Mouse (Mus musculus) MEL (cell line): ENCODE data around the gene Gpr173. TPM values are rescaled to one million over a fixed set of nuclear protein-coding genes. Genes with fewer than 3 reads are reported as not detected.

Experiments
- DNase-seq: peaks from one replicate; pipeline ENCODE4 v3.0.0; 2011; ENCODE audit warnings: low read depth, low spot score
- H3K27ac ChIP-seq: 2 replicates; pipeline ENCODE4 v1.5.1; 2012; ENCODE audit warnings: low read depth, mild to moderate bottlenecking, control low read depth, low read length, moderate library complexity; ENCODE audit not compliant: control insufficient read depth
- H3K27me3 ChIP-seq, 2 experiments: fragments of 150-350 bp in 1 of 2; sonication (generic) in 1 of 2; 2 replicates each; pipeline ENCODE4 v1.6.1; 2012; ENCODE audit warnings: low read length in 2 of 2, mild to moderate bottlenecking in 2 of 2, improper control_type of control experiment in 1 of 2, moderate library complexity in 1 of 2; ENCODE audit not compliant: insufficient read depth in 2 of 2, control insufficient read depth in 1 of 2
- H3K36me3 ChIP-seq, 2 experiments: 2 replicates each; pipeline ENCODE4 v1.6.1; 2012 to 2014; ENCODE audit warnings: low read length in 2 of 2, improper control_type of control experiment in 1 of 2, inconsistent platforms in 1 of 2, mild to moderate bottlenecking in 1 of 2; ENCODE audit not compliant: insufficient read depth in 2 of 2, control insufficient read depth in 1 of 2
- H3K4me1 ChIP-seq, 2 experiments: fragments of 150-350 bp in 1 of 2; sonication (generic) in 1 of 2; 2 replicates each; pipeline ENCODE4 v1.6.1; 2012; ENCODE audit warnings: low read length in 2 of 2, improper control_type of control experiment in 1 of 2, mild to moderate bottlenecking in 1 of 2; ENCODE audit not compliant: insufficient read depth in 2 of 2, control insufficient read depth in 1 of 2
- H3K4me3 ChIP-seq, 2 experiments: fragments of 150-350 bp in 1 of 2; sonication (generic) in 1 of 2; 2 replicates each; pipeline ENCODE4 v1.5.1; 2012; ENCODE audit warnings: low read depth in 2 of 2, low read length in 2 of 2, mild to moderate bottlenecking in 2 of 2, moderate library complexity in 2 of 2, control low read depth in 1 of 2, improper control_type of control experiment in 1 of 2; ENCODE audit not compliant: control insufficient read depth in 1 of 2, insufficient read depth in 1 of 2
- H3K79me2 ChIP-seq: 2 replicates; pipeline ENCODE4 v1.6.1; 2012; ENCODE audit warnings: mild to moderate bottlenecking, low read length, moderate library complexity; ENCODE audit not compliant: control insufficient read depth, poor library complexity, insufficient read depth
- H3K9ac ChIP-seq: 2 replicates; pipeline ENCODE4 v1.6.1; 2012; ENCODE audit warnings: low read depth, mild to moderate bottlenecking, control low read depth, low read length, moderate library complexity; ENCODE audit not compliant: control insufficient read depth, poor library complexity, severe bottlenecking
- H3K9me3 ChIP-seq: fragments of 150-350 bp; sonication (generic); replicated peaks from 2 replicates; pipeline ENCODE4 v1.6.1; 2012; ENCODE audit warnings: mild to moderate bottlenecking, low read length, improper control_type of control experiment, moderate library complexity; ENCODE audit not compliant: insufficient read depth
- ELF1 ChIP-seq: IDR thresholded peaks from 2 replicates; pipeline ENCODE4 v1.6.1; 2014; ENCODE audit warnings: low read depth, mild to moderate bottlenecking, inconsistent platforms, low read length, improper control_type of control experiment, moderate library complexity
- EP300 ChIP-seq, 2 experiments: IDR thresholded peaks; 2 replicates each; pipeline ENCODE4 v1.6.1; 2011; ENCODE audit warnings: improper control_type of control experiment in 2 of 2, low read length in 2 of 2, low read depth in 1 of 2, mild to moderate bottlenecking in 1 of 2
- GABPA ChIP-seq: IDR thresholded peaks from 2 replicates; pipeline ENCODE4 v1.6.1; 2012; ENCODE audit warnings: low read depth, mild to moderate bottlenecking, inconsistent platforms, low read length, improper control_type of control experiment, moderate library complexity
- GATA1 ChIP-seq: IDR thresholded peaks from 2 replicates; pipeline ENCODE4 v1.6.1; 2011; ENCODE audit warnings: low read depth, low read length, improper control_type of control experiment
- MAX ChIP-seq: IDR thresholded peaks from 2 replicates; pipeline ENCODE4 v1.6.1; 2011; ENCODE audit warnings: low read length, improper control_type of control experiment
- MAZ ChIP-seq: IDR thresholded peaks from 2 replicates; pipeline ENCODE4 v1.6.1; 2012; ENCODE audit warnings: low read depth, mild to moderate bottlenecking, inconsistent platforms, low read length, improper control_type of control experiment
- MEF2A ChIP-seq: IDR thresholded peaks from 2 replicates; pipeline ENCODE4 v1.6.1; 2014; ENCODE audit warnings: low read depth, mild to moderate bottlenecking, inconsistent platforms, low read length, improper control_type of control experiment; ENCODE audit not compliant: poor library complexity, insufficient replicate concordance, severe bottlenecking; ENCODE audit errors: extremely low read depth
- MXI1 ChIP-seq: IDR thresholded peaks from 2 replicates; pipeline ENCODE4 v1.6.1; 2011; ENCODE audit warnings: mild to moderate bottlenecking, low read depth, low read length, improper control_type of control experiment
- NELFE ChIP-seq: IDR thresholded peaks from 2 replicates; pipeline ENCODE4 v1.6.1; 2011; ENCODE audit warnings: low read depth, low read length, improper control_type of control experiment
- NRF1 ChIP-seq: IDR thresholded peaks from 2 replicates; pipeline ENCODE4 v1.6.1; 2014; ENCODE audit warnings: low read depth, mild to moderate bottlenecking, inconsistent platforms, low read length, improper control_type of control experiment, moderate library complexity; ENCODE audit not compliant: poor library complexity, insufficient read depth, severe bottlenecking
- POLR2A ChIP-seq, 2 experiments: IDR thresholded peaks; 2 replicates each; pipeline ENCODE4 v1.6.1; 2011 to 2012; ENCODE audit warnings: low read length in 2 of 2, mild to moderate bottlenecking in 2 of 2, control low read depth in 1 of 2, improper control_type of control experiment in 1 of 2, low read depth in 1 of 2, moderate library complexity in 1 of 2; ENCODE audit not compliant: control insufficient read depth in 1 of 2, insufficient read depth in 1 of 2, poor library complexity in 1 of 2
- POLR2AphosphoS5 ChIP-seq: IDR thresholded peaks from 2 replicates; pipeline ENCODE4 v1.6.1; 2012; ENCODE audit warnings: low read depth, borderline replicate concordance, mild to moderate bottlenecking, inconsistent platforms, low read length, moderate library complexity, mixed read lengths
- RAD21 ChIP-seq: IDR thresholded peaks from 2 replicates; pipeline ENCODE4 v1.6.1; 2011; ENCODE audit warnings: mild to moderate bottlenecking, low read depth, low read length, improper control_type of control experiment
- RCOR1 ChIP-seq: IDR thresholded peaks from 2 replicates; pipeline ENCODE4 v1.6.1; 2012; ENCODE audit warnings: low read depth, mild to moderate bottlenecking, inconsistent platforms, low read length, improper control_type of control experiment
- ZMIZ1 ChIP-seq: IDR thresholded peaks from 2 replicates; pipeline ENCODE4 v1.6.1; 2012; ENCODE audit warnings: low read depth, mild to moderate bottlenecking, inconsistent platforms, low read length, improper control_type of control experiment, moderate library complexity
- polyA plus RNA-seq, 2 experiments: library from polyadenylated mRNA; stranded (reverse) in 1 of 2; unstranded in 1 of 2; fragments of >175 nt in 1 of 2; fragments of >200 nt in 1 of 2; gene quantifications; 2 replicates each; pipeline versions ENCODE4 v1.2.1 to v1.2.4; 2012; ENCODE audit warnings: low replicate concordance in 2 of 2, low read depth in 1 of 2; ENCODE audit not compliant: insufficient read length in 2 of 2, insufficient read depth in 1 of 2, missing spikeins in 1 of 2
- total RNA-seq: library from RNA; depleted of rRNA; stranded (reverse); fragments of 300-350 nt; gene quantifications from 2 replicates; pipeline ENCODE4 v1.2.3, GENCODE M21; 2012; rRNA removed

Gene Gpr173
- total RNA-seq (not detected in 2 replicates), polyA plus RNA-seq (not detected)

DNA sequence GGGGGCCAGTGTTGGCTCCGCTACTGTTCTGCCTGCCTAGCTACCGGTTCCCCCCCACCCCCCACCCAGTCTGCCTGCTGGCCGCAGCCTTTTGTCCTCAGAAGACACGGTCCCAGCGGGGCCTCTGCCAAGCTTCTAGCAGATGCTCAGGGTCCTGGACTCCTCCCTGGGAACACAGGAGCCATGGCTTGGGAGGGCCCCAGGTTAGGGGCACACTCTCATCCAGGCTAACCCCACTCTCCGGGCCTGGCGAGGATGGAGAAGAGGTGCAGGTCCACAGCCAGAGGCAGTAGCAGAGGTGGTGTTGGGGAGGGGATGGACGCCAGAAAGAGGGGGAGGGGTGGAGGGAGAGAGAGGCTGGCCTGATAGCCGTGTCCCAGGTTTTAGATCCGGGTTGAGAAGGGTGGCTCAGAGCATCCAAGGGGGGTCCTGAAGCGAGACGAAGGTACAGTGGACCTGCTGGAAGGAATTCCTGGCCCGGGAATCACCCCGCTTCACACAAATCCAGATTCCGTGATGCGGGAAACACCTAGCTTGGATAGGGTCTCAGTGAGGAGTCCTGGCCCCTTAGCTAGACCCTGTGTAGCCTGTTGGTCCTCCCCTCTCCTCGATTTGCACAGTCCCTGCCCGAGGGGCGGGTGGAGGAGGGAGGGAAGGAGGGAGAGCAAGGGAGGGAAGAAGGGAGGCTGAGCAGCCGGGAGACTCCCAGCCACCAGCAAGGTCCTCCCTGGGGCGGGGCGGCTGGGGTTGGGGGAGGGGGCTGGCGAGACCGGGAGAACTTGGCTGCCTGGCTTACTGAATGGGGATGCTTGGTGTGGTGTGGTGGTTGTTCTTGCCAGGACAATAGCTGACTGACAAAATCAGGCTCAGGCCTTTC is at the start of gene Gpr173:
Gpr173 (minus strand) TSS at position 308 of the 877 bp plus-strand sequence.
- no peak for DNase-seq
- Histone ChIP-seq H3K9ac (no peak within 1 kb of the TSS), H3K27me3 (peaks cover 1 to 13% of the 10 kb centered on the region in 2 experiments), H3K27ac (no peak within 1 kb of the TSS), H3K4me3 (no peak within 1 kb of the TSS), H3K36me3 (no peaks in the 10 kb centered on the region), H3K9me3 (no peaks in the 10 kb centered on the region; the same call in 1 of the 2 replicates), H3K79me2 (no peaks in the 10 kb centered on the region), H3K4me1 (no peaks in the 10 kb centered on the region)
- TF ChIP-seq RAD21 (no peak), EP300 (IDR thresholded peaks at IDR 0.05; ENCODE audit: low read depth in 1 of 2, low read length in 2 of 2) (no peak), RCOR1 (no peak), GATA1 (no peak), MAX (no peak), POLR2AphosphoS5 (no peak), NELFE (no peak)

- Histone ChIP-seq H3K9ac (no peak overlapping the region), H3K79me2 (no peaks in the 10 kb centered on the region), H3K36me3 (no peaks in the 10 kb centered on the region), H3K27ac (no peak overlapping the region), H3K4me1 (no peaks in the 10 kb centered on the region), H3K27me3 (no peaks in the 10 kb centered on the region; a peak in 2 of 4 replicates), H3K9me3 (no peaks in the 10 kb centered on the region), H3K4me3 (no peak overlapping the region)
- no peak for DNase-seq
- TF ChIP-seq GATA1 (no peak), NRF1 (no peak)
Measured at GRCm38 (mm10) chrX:152403251-152403650, 34.7 kb upstream of the Gpr173 start.

DNA sequence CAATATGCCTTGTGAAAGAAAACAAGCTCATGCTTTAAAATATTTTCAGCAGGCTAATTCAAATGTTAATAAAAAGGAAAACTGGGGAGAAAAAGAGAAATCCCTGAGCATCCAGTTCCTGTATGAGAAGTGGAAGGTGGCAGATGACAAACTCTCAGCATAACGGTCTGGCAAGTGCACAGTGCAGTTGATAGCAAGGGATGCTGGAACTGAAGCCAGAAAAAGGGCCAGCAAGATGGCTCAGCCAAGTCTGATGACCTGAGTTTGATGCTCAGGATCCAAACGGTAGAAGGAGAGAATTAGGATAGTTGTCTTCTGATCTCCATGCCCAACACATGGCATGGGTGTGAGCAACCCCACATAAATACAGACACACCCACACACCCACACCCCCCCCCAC is 31.6 kb upstream of the Gpr173 start:
- Histone ChIP-seq H3K4me1 (no peaks in the 10 kb centered on the region), H3K9me3 (no peaks in the 10 kb centered on the region), H3K27me3 (no peaks in the 10 kb centered on the region; a peak in 1 of 4 replicates), H3K9ac (no peak overlapping the region), H3K36me3 (no peaks in the 10 kb centered on the region), H3K4me3 (no peak overlapping the region), H3K27ac (no peak overlapping the region), H3K79me2 (no peaks in the 10 kb centered on the region)
- no peak for DNase-seq
- TF ChIP-seq NELFE: no peak
- no peak for TF ChIP-seq MXI1
- no peak for TF ChIP-seq MEF2A
- no peak for TF ChIP-seq POLR2A (IDR thresholded peaks at IDR 0.05; ENCODE audit: control insufficient read depth in 1 of 2, insufficient read depth in 1 of 2, low read depth in 1 of 2, low read length in 2 of 2, poor library complexity in 1 of 2)
- TF ChIP-seq MAZ: no peak
- no peak for TF ChIP-seq GABPA
- no peak for TF ChIP-seq ELF1
- no peak for TF ChIP-seq ZMIZ1
- TF ChIP-seq EP300 (IDR thresholded peaks at IDR 0.05; ENCODE audit: low read depth in 1 of 2, low read length in 2 of 2): no peak
